Mouse (Mus musculus) lung, adult 2 months (tissue): Measurements from ENCODE around the gene Gm28047.

Source experiments
- CTCF ChIP-seq: fragments of 200-500 bp; IDR thresholded peaks from 2 replicates; pipeline ENCODE4 v1.5.1; 2011; ENCODE audit warnings: mild to moderate bottlenecking, low read length, control low read depth; ENCODE audit not compliant: insufficient read depth
- POLR2A ChIP-seq: fragments of 200-500 bp; IDR thresholded peaks from 2 replicates; pipeline ENCODE4 v1.6.1; 2011; ENCODE audit warnings: low read depth, mild to moderate bottlenecking, control low read depth, low read length, borderline replicate concordance; ENCODE audit errors: extremely low read depth

DNA sequence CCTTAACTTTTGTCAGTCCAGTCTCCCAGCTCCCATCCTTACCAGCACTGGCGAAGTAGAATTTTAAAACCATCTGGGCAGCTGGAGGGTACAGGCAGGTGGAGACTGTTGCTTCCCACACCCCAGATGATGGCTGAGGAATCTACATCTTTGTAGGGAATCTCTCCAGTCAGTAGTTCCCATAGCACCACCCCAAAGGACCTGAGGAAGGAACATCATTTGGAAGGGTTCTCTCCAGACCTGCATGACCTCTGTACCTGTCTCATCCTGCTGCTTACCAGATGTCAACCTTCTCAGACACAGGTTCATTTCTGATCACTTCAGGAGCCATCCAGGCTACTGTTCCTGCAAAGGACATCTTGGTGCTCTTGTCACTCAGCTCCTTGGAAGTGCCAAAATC lies 121.4 kb downstream of the Gm28047 start, which contains the start of gene Gm10337:
- TF ChIP-seq POLR2A, result no peak
- no peak for TF ChIP-seq CTCF
